ENCODE assay signal across 29 mouse cellular contexts in genomic region chr12:102565086-102565485, GRCm38 (mm10). TPM values are rescaled to one million over a fixed set of nuclear protein-coding genes. Genes with fewer than 3 reads are reported as not detected.
DNase-seq lines count a peak whose midpoint lies in the region; ATAC-seq and TF ChIP-seq lines count a peak whose summit lies in the region.
"Had no signal": no experiment of that assay in that cellular context is flagged by ENCODE, and none has a peak within 500 bp of the region (broad histone marks: within the 10 kb centered on the region; RNA-seq: fewer than 3 reads in every experiment).

No protein-coding gene starts in this region.

- H3K4me3 ChIP-seq in cerebellum, adult 2 months (replicated peaks; ENCODE audit: insufficient read depth, low read depth, low read length): no peak overlapping the region
- H3K4me3 ChIP-seq in liver, embryonic 12.5 days: no peak overlapping the region
- no peak overlapping the region for H3K4me3 ChIP-seq in neural tube, embryonic 15.5 days (replicated peaks)
- H3K4me3 ChIP-seq: embryonic facial prominence, embryonic 10.5 days; forebrain, embryonic 15.5 days; hindbrain, embryonic 15.5 days; kidney, embryonic 15.5 days; left cerebral cortex, adult 2 months; limb, embryonic 15.5 days; midbrain, embryonic 10.5 days; myocyte; neural tube, embryonic 13.5 days had no signal

- H3K27ac ChIP-seq in cerebellum, adult 2 months (ENCODE audit: insufficient read depth, low read length): no peak overlapping the region
- H3K27ac ChIP-seq in liver, embryonic 12.5 days: no peak overlapping the region
- H3K27ac ChIP-seq in neural tube, embryonic 15.5 days (replicated peaks): no peak overlapping the region
- H3K27ac ChIP-seq: embryonic facial prominence, embryonic 10.5 days; forebrain, embryonic 15.5 days; hindbrain, embryonic 15.5 days; kidney, embryonic 15.5 days; left cerebral cortex, adult 2 months; limb, embryonic 15.5 days; midbrain, embryonic 10.5 days; neural tube, embryonic 13.5 days had no signal

- peak overlapping the region; percentile 27 for H3K4me2 ChIP-seq in liver, embryonic 12.5 days
- H3K4me2 ChIP-seq in neural tube, embryonic 15.5 days: no peak overlapping the region
- H3K4me2 ChIP-seq: forebrain, embryonic 15.5 days; heart, embryonic 11.5 days; hindbrain, embryonic 15.5 days; kidney, embryonic 15.5 days; limb, embryonic 15.5 days; neural tube, embryonic 13.5 days had no signal

- DNase-seq in cerebellum, adult 9-10 months: peak; percentile 5
- no peak for DNase-seq in cerebellum, adult 2 months
- peak; percentile 50 for DNase-seq in c-Kit-positive CD71-positive TER-119-positive erythroid progenitor cells, embryonic 14.5 days (ENCODE audit: low spot score)
- no peak for DNase-seq in right cerebral cortex, postnatal 14 days
- DNase-seq: adrenal gland, adult 8-10 months; gastrocnemius, postnatal 10 days; kidney, adult 11 months; kidney, postnatal 4 days; left cerebral cortex, postnatal 4 days; lung, postnatal 4 days; thymus, postnatal 14 days had no signal

- peaks cover 14% of the 10 kb centered on the region for H3K4me1 ChIP-seq in cerebellum, adult 2 months (ENCODE audit: control insufficient read depth, insufficient read depth, low read length)
- peaks cover 27% of the 10 kb centered on the region for H3K4me1 ChIP-seq in liver, embryonic 12.5 days
- H3K4me1 ChIP-seq in neural tube, embryonic 15.5 days: no peaks in the 10 kb centered on the region
- H3K4me1 ChIP-seq: forebrain, embryonic 15.5 days; hindbrain, embryonic 15.5 days; limb, embryonic 15.5 days; midbrain, embryonic 10.5 days had no signal

- H3K9me3 ChIP-seq in liver, embryonic 12.5 days (replicated peaks): no peaks in the 10 kb centered on the region
- no peaks in the 10 kb centered on the region for H3K9me3 ChIP-seq in neural tube, embryonic 15.5 days (replicated peaks)
- H3K9me3 ChIP-seq: embryonic facial prominence, embryonic 10.5 days; forebrain, embryonic 15.5 days; hindbrain, embryonic 15.5 days; kidney, embryonic 15.5 days; limb, embryonic 15.5 days; midbrain, embryonic 10.5 days; neural tube, embryonic 13.5 days had no signal

- H3K36me3 ChIP-seq in liver, embryonic 12.5 days: 0 out of 2 replicates have a peak, but pooled peaks cover under 1% of the 10 kb centered on the region
- peaks cover 9% of the 10 kb centered on the region for H3K36me3 ChIP-seq in neural tube, embryonic 15.5 days
- H3K36me3 ChIP-seq: hindbrain, embryonic 15.5 days had no signal

- WGBS in cerebellum, adult 2 months: 90% methylated on average over 6 of the region's 6 CpGs
- WGBS in liver, embryonic 12.5 days (ENCODE audit: insufficient replicate concordance): 19% methylated on average over 6 of the region's 6 CpGs
- WGBS in neural tube, embryonic 15.5 days: 89% methylated on average over 6 of the region's 6 CpGs

- no peaks in the 10 kb centered on the region for H3K27me3 ChIP-seq in cerebellum, adult 2 months (ENCODE audit: control insufficient read depth, insufficient read depth, low read length)
- peaks cover 14% of the 10 kb centered on the region; the same call in 1 of the 2 replicates for H3K27me3 ChIP-seq in liver, embryonic 12.5 days (replicated peaks)
- H3K27me3 ChIP-seq in neural tube, embryonic 15.5 days (replicated peaks): no peaks in the 10 kb centered on the region
- H3K27me3 ChIP-seq: forebrain, embryonic 15.5 days; hindbrain, embryonic 15.5 days; kidney, embryonic 15.5 days; limb, embryonic 15.5 days; neural tube, embryonic 13.5 days; Patski had no signal

- no peak overlapping the region for H3K9ac ChIP-seq in liver, embryonic 12.5 days
- H3K9ac ChIP-seq in neural tube, embryonic 15.5 days (replicated peaks): no peak overlapping the region
- H3K9ac ChIP-seq: forebrain, embryonic 15.5 days; hindbrain, embryonic 15.5 days; kidney, embryonic 15.5 days; limb, embryonic 15.5 days; neural tube, embryonic 13.5 days had no signal

- ATAC-seq in liver, embryonic 12.5 days: peak; percentile 90
- peak; percentile 75 for ATAC-seq in megakaryocyte-erythroid progenitor cell, adult 5-6 weeks (replicated peaks; ENCODE audit: low FRiP score, low TSS enrichment, poor library complexity, severe bottlenecking)
- no peak for ATAC-seq in neural tube, embryonic 15.5 days (ENCODE audit: low FRiP score)
- ATAC-seq: CD4-positive, CD25-positive, alpha-beta regulatory T cell, adult 4 months; forebrain, embryonic 15.5 days; midbrain, embryonic 16.5 days; Patski had no signal

- TF ChIP-seq CTCF in cerebellum, adult 2 months (IDR thresholded peaks at IDR 0.05; ENCODE audit: borderline replicate concordance, insufficient read depth, low read depth, low read length): no peak

- no peak for TF ChIP-seq POLR2A in cerebellum, adult 2 months (IDR thresholded peaks at IDR 0.05; ENCODE audit: borderline replicate concordance, insufficient read depth, low read length)

RNA-seq across cellular contexts. Expression of gene Chga, which starts 10.3 kb away (rescaled TPM):
- polyA plus RNA-seq in cerebellum, adult 2 months (2012; rRNA removed): 187 and 216 TPM in 2 replicates
- polyA plus RNA-seq in liver, embryonic 12.5 days (2016; fragmentation: Nextera tagmentation; extraction: Ambion mirVana): 1.3 and 1.4 TPM in 2 replicates
- not detected in 2 replicates for total RNA-seq in megakaryocyte-erythroid progenitor cell, adult 5-6 weeks (2014; fragmentation: Nextera tagmentation)
- total RNA-seq in megakaryocyte-erythroid progenitor cell, adult 5-6 weeks (2017): not detected in 2 replicates
- 178 and 204 TPM in 2 replicates for polyA plus RNA-seq in neural tube, embryonic 15.5 days (2015; fragmentation: Nextera tagmentation; extraction: Ambion mirVana)
- total RNA-seq: granulocyte monocyte progenitor cell, adult 5-6 weeks had no signal
- polyA plus RNA-seq: CD4-positive, CD25-positive, alpha-beta regulatory T cell, adult 4 months; heart, postnatal 0 days; myocyte had no signal

Comparison
In these comparisons a context has a peak if more than half of its experiments do, and no peak if none do; other contexts are left out.
1. DNase-seq: peak in cerebellum, adult 9-10 months (single experiment) and c-Kit-positive CD71-positive TER-119-positive erythroid progenitor cells, embryonic 14.5 days (single experiment); none in cerebellum, adult 2 months (0 of 2) and right cerebral cortex, postnatal 14 days (single experiment).
2. RNA of gene Chga, which starts 10.3 kb away (polyA plus RNA-seq): 187 to 216 TPM in cerebellum, adult 2 months and 178 to 204 TPM in neural tube, embryonic 15.5 days; 1.3 to 1.4 TPM in liver, embryonic 12.5 days; every median in the first group is over 10 times any median in the second.